7 mouse cellular contexts compared by ENCODE assay signal in the genomic region with DNA sequence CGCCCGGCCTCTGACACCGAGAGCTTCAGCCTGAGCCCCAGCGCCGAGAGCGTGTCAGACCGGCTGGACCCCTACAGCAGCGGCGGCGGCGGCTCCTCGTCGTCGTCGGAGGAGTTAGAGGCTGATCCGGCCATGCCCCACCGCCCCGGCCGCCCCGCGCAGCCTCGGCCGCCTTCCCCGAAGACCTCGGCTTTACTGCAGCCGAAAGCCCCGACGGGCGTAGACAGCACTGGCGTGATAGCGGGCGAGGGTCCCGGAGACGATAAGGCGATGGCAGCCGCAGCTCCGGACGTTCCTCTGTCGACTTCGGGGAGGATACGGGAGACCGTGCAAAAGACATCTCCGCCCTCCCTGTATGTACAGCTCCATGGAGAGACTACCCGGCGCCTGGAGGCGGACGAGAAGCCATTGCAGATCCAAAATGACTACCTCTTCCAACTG. TPM values are rescaled to one million over a fixed set of nuclear protein-coding genes. Genes with fewer than 3 reads are reported as not detected.
DNase-seq lines count a peak whose midpoint lies in the region; ATAC-seq and TF ChIP-seq lines count a peak whose summit lies in the region.

No protein-coding gene starts in this region.

- peak; percentile 57 for DNase-seq in R1 (ENCODE audit: low read depth, low spot score)
- DNase-seq in embryo, embryonic 10.5 days (ENCODE audit: low spot score): peak; percentile 40
- peak; percentile 40 to 55 for DNase-seq in layer of hippocampus, postnatal 10 days (ENCODE audit: low spot score in 2 of 2)
- DNase-seq in midbrain, embryonic 10.5 days (ENCODE audit: low spot score): peak; percentile 68
- peak; percentile 33 to 81 for DNase-seq in spleen, postnatal 4 days (ENCODE audit: low spot score in 2 of 2)

- 1% methylated on average over 46 of the region's 47 CpGs for WGBS in heart, embryonic 14.5 days
- WGBS in midbrain, embryonic 10.5 days: under 1% methylated on average over 47 of the region's 47 CpGs

- H3K4me3 ChIP-seq in ES-Bruce4 (ENCODE audit: low read depth, low read length): peak overlapping the region; percentile 96
- H3K4me3 ChIP-seq in heart, embryonic 14.5 days (ENCODE audit: control insufficient read depth in 1 of 2, insufficient read depth in 1 of 2, low read depth in 1 of 2, low read length in 2 of 2): peak overlapping the region; percentile 64 to 96
- H3K4me3 ChIP-seq in midbrain, embryonic 10.5 days: peak overlapping the region; percentile 97

- peak overlapping the region; percentile 98 for H3K9ac ChIP-seq in ES-Bruce4 (ENCODE audit: low read depth, poor library complexity, severe bottlenecking)
- peak overlapping the region; percentile 98 for H3K9ac ChIP-seq in heart, embryonic 14.5 days (ENCODE audit: low read length)

- H3K4me1 ChIP-seq in ES-Bruce4 (ENCODE audit: control insufficient read depth, insufficient read depth, low read length): no peaks in the 10 kb centered on the region
- H3K4me1 ChIP-seq in heart, embryonic 14.5 days (ENCODE audit: control insufficient read depth in 2 of 2, insufficient read depth in 2 of 2, low read length in 2 of 2): peaks cover 2 to 29% of the 10 kb centered on the region in 2 experiments; a peak in 3 of 4 replicates
- H3K4me1 ChIP-seq in midbrain, embryonic 10.5 days: peaks cover 62% of the 10 kb centered on the region

- no peak overlapping the region for H3K27ac ChIP-seq in ES-Bruce4 (ENCODE audit: insufficient read depth, low read length)
- peak overlapping the region; percentile 15 to 94 for H3K27ac ChIP-seq in heart, embryonic 14.5 days (replicated peaks in 1 of 2; ENCODE audit: control insufficient read depth in 1 of 2, insufficient read depth in 1 of 2, low read depth in 2 of 2, low read length in 2 of 2)
- H3K27ac ChIP-seq in midbrain, embryonic 10.5 days (replicated peaks): peak overlapping the region; percentile 95

- no peaks in the 10 kb centered on the region; the same call in 1 of the 2 replicates for H3K27me3 ChIP-seq in ES-Bruce4 (ENCODE audit: control insufficient read depth, insufficient read depth, low read length, poor library complexity, severe bottlenecking)
- no peaks in the 10 kb centered on the region for H3K27me3 ChIP-seq in heart, embryonic 14.5 days (ENCODE audit: control insufficient read depth, insufficient read depth, low read length)
- H3K27me3 ChIP-seq in midbrain, embryonic 10.5 days (ENCODE audit: low read depth, poor library complexity, severe bottlenecking): no peaks in the 10 kb centered on the region

- no peaks in the 10 kb centered on the region for H3K9me3 ChIP-seq in ES-Bruce4 (replicated peaks; ENCODE audit: control insufficient read depth, insufficient read depth, low read length, poor library complexity, severe bottlenecking)
- H3K9me3 ChIP-seq in heart, embryonic 14.5 days (ENCODE audit: control insufficient read depth, low read length): no peaks in the 10 kb centered on the region
- no peaks in the 10 kb centered on the region for H3K9me3 ChIP-seq in midbrain, embryonic 10.5 days (replicated peaks)

- H3K36me3 ChIP-seq in ES-Bruce4 (ENCODE audit: control insufficient read depth, insufficient read depth, low read length, poor library complexity, severe bottlenecking): no peaks in the 10 kb centered on the region
- H3K36me3 ChIP-seq in heart, embryonic 14.5 days (ENCODE audit: control insufficient read depth, insufficient read depth, low read length): no peaks in the 10 kb centered on the region
- H3K36me3 ChIP-seq in midbrain, embryonic 10.5 days: no peaks in the 10 kb centered on the region

- peak overlapping the region; percentile 91 for H3K4me2 ChIP-seq in heart, embryonic 14.5 days (ENCODE audit: low read length)

- no peak for ATAC-seq in heart, embryonic 14.5 days (ENCODE audit: insufficient number of reproducible peaks, insufficient read depth, low FRiP score, low read depth)

- TF ChIP-seq CTCF in ES-Bruce4 (IDR thresholded peaks at IDR 0.05; ENCODE audit: low read depth, low read length): no peak

- TF ChIP-seq EP300 in ES-Bruce4 (IDR thresholded peaks at IDR 0.05; ENCODE audit: insufficient read depth, low read depth, low read length): no peak

- TF ChIP-seq POLR2A in ES-Bruce4 (IDR thresholded peaks at IDR 0.05; ENCODE audit: insufficient read depth, low read length): no peak

RNA-seq across cellular contexts. Expression of a gene that starts 1.4 kb away (rescaled TPM):
- 13.4 and 14.6 TPM in 2 replicates for polyA plus RNA-seq in ES-Bruce4 (2011; ENCODE audit: insufficient read depth, insufficient read length, low read depth, missing spikeins)
- polyA plus RNA-seq in heart, embryonic 14.5 days (2014; fragmentation: Nextera tagmentation; extraction: Ambion mirVana): 6.2 and 6.7 TPM in 2 replicates
- total RNA-seq in layer of hippocampus, postnatal 10 days (2021): 10 to 100 TPM; 56.4 to 64.3 TPM
- 4.8 and 5.0 TPM in 2 replicates for polyA plus RNA-seq in midbrain, embryonic 10.5 days (2016; fragmentation: Nextera tagmentation; extraction: Ambion mirVana)
